Mouse (Mus musculus) stomach, embryonic 15.5 days (tissue): ENCODE results near the gene Smim12. TPM values are rescaled to one million over a fixed set of nuclear protein-coding genes. Genes with fewer than 3 reads are reported as not detected.

ENCODE experiments used
- ATAC-seq: fragments of 200-750 bp; cut with Nextera tagmentation; 2 replicates; pipeline ENCODE4 v1.8.0; 2017; ENCODE audit warnings: low read depth, moderate number of reproducible peaks, moderate TSS enrichment; ENCODE audit not compliant: insufficient read depth, low FRiP score
- H3K27ac ChIP-seq: fragments of 300-500 bp; sonication (generic); 2 replicates; pipeline ENCODE4 v1.5.1; 2015; ENCODE audit warnings: mild to moderate bottlenecking, inconsistent platforms
- H3K27me3 ChIP-seq: fragments of 300-500 bp; sonication (generic); replicated peaks from 2 replicates; pipeline ENCODE4 v1.6.1; 2015; ENCODE audit warnings: inconsistent platforms
- H3K36me3 ChIP-seq: fragments of 300-500 bp; sonication (generic); 2 replicates; pipeline ENCODE4 v1.6.1; 2015; ENCODE audit warnings: inconsistent platforms
- H3K4me1 ChIP-seq: fragments of 300-500 bp; sonication (generic); 2 replicates; pipeline ENCODE4 v1.6.1; 2015; ENCODE audit warnings: inconsistent platforms
- H3K4me2 ChIP-seq: fragments of 300-500 bp; sonication (generic); 2 replicates; pipeline ENCODE4 v1.6.1; 2015; ENCODE audit warnings: mild to moderate bottlenecking, inconsistent platforms
- H3K4me3 ChIP-seq: fragments of 300-500 bp; sonication (generic); replicated peaks from 2 replicates; pipeline ENCODE4 v1.5.1; 2015; ENCODE audit warnings: inconsistent platforms
- H3K9ac ChIP-seq: fragments of 300-500 bp; sonication (generic); 2 replicates; pipeline ENCODE4 v1.6.1; 2015; ENCODE audit warnings: inconsistent platforms
- H3K9me3 ChIP-seq: fragments of 300-500 bp; sonication (generic); 2 replicates; pipeline ENCODE4 v1.6.1; 2016; ENCODE audit warnings: inconsistent platforms
- whole genome bisulfite sequencing: fragments of 180-500 bp; shearing (Covaris S2); methylation state at CpG from one replicate; pipeline ENCODE4 v1.1.7; 2015; 5-methylcytosine and 5-hydroxymethylcytosine counted together
- polyA plus RNA-seq: library from polyadenylated mRNA; unstranded; fragments of >200 nt; fragmentation: Nextera tagmentation; extraction: Ambion mirVana; gene quantifications from 2 replicates; pipeline ENCODE4 v1.2.1, GENCODE M21; 2015

Smim12 gene
- polyA plus RNA-seq, 1 experiment from 2014 or later = 52.6 TPM

DNA sequence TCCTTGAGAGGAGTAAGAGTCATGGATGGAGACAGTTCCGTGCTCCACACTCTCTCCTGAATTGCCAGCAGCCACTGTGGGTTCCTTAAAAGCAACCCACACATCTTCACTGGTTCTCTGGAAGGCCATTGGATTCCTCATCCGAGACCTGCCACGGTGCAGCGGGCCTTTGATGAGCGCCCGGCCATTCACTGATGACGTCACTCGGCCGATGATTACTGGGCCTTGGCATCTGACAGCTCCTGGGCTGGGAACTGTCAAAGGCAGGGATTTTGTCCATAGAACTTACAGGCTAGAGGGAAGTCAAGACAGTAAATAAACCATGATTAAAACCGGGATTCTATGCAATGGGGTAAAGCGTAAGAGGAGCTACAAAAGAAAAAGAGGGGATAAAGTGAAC lies 26.5 kb upstream of the Smim12 start:
- Histone ChIP-seq H3K9me3 (no peaks in the 10 kb centered on the region), H3K4me1 (no peaks in the 10 kb centered on the region), H3K27ac (no peak overlapping the region), H3K27me3 (peaks cover 19% of the 10 kb centered on the region), H3K4me2 (no peak overlapping the region), H3K4me3 (no peak overlapping the region), H3K36me3 (no peaks in the 10 kb centered on the region), H3K9ac (no peak overlapping the region)
- ATAC-seq = no peak
- WGBS = 67% methylated on average over 11 of the region's 11 CpGs

- ATAC-seq = no peak
- Histone ChIP-seq H3K4me3 (no peak overlapping the region), H3K4me1 (0 out of 2 replicates have a peak, but pooled peaks cover 2% of the 10 kb centered on the region), H3K36me3 (no peaks in the 10 kb centered on the region), H3K9ac (no peak overlapping the region), H3K27ac (no peak overlapping the region), H3K9me3 (no peaks in the 10 kb centered on the region), H3K4me2 (no peak overlapping the region), H3K27me3 (peaks cover 25% of the 10 kb centered on the region)
- WGBS = 22% methylated on average over 10 of the region's 10 CpGs
These were observed 20.3 kb upstream of the Smim12 start for GRCm38 (mm10) chr4:127223291-127223690.

GRCm38 (mm10) chr4:127223755-127224154 lies 19.8 kb upstream of the Smim12 start:
- Histone ChIP-seq H3K9ac (no peak overlapping the region), H3K9me3 (no peaks in the 10 kb centered on the region), H3K4me1 (0 out of 2 replicates have a peak, but pooled peaks cover 2% of the 10 kb centered on the region), H3K4me3 (no peak overlapping the region), H3K36me3 (no peaks in the 10 kb centered on the region), H3K27me3 (peaks cover 25% of the 10 kb centered on the region), H3K4me2 (no peak overlapping the region), H3K27ac (no peak overlapping the region)
- no peak for ATAC-seq
- 58% methylated on average over 4 of the region's 4 CpGs for WGBS

DNA sequence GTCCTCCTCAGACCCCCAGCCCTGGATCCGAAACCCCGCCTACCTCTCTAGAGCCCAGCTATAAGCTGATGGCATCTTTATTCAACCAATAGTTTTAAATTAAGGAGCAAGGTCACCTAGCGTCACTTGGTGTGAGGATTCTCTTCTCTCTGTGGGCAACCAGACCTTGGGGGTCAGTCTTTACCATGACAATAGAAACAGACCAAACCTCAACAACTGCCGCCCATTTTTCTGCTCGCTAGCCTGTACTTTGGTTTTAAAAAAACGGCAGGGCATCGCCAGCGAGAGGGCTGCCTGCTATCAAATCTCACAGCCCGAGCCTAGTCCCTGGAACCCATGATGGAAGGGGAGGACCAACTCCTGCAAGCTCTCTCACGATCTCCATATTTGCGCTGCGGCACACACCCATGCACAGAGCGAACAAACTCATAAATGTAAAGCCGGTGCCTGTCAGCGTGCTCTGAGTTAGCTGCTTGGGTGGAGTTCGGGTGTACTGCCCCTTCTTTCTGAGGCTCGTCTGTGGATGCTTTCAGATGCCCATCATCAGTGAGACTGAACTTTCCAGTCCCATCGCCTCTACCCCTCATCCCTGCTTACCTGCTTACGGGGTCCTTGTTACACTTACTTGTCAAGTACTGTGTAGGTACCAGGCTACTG lies 19.0 kb upstream of the Smim12 start:
- H3K36me3 ChIP-seq = no peaks in the 10 kb centered on the region
- H3K9me3 ChIP-seq = no peaks in the 10 kb centered on the region
- no peak overlapping the region for H3K4me3 ChIP-seq
- no peak overlapping the region for H3K9ac ChIP-seq
- 0 out of 2 replicates have a peak, but pooled peaks cover 2% of the 10 kb centered on the region for H3K4me1 ChIP-seq
- no peak overlapping the region for H3K27ac ChIP-seq
- 22% methylated on average over 19 of the region's 19 CpGs for WGBS
- H3K4me2 ChIP-seq = no peak overlapping the region
- H3K27me3 ChIP-seq = peaks cover 29% of the 10 kb centered on the region
- ATAC-seq = no peak

GRCm38 (mm10) chr4:127226067-127226466 lies 17.5 kb upstream of the Smim12 start:
- H3K27ac ChIP-seq = no peak overlapping the region
- H3K4me3 ChIP-seq = no peak overlapping the region
- H3K9me3 ChIP-seq = no peaks in the 10 kb centered on the region
- H3K27me3 ChIP-seq = peaks cover 30% of the 10 kb centered on the region
- WGBS = 57% methylated on average over 4 of the region's 4 CpGs
- 0 out of 2 replicates have a peak, but pooled peaks cover 2% of the 10 kb centered on the region for H3K4me1 ChIP-seq
- no peak overlapping the region for H3K9ac ChIP-seq
- H3K36me3 ChIP-seq = no peaks in the 10 kb centered on the region
- H3K4me2 ChIP-seq = no peak overlapping the region
- no peak for ATAC-seq

DNA sequence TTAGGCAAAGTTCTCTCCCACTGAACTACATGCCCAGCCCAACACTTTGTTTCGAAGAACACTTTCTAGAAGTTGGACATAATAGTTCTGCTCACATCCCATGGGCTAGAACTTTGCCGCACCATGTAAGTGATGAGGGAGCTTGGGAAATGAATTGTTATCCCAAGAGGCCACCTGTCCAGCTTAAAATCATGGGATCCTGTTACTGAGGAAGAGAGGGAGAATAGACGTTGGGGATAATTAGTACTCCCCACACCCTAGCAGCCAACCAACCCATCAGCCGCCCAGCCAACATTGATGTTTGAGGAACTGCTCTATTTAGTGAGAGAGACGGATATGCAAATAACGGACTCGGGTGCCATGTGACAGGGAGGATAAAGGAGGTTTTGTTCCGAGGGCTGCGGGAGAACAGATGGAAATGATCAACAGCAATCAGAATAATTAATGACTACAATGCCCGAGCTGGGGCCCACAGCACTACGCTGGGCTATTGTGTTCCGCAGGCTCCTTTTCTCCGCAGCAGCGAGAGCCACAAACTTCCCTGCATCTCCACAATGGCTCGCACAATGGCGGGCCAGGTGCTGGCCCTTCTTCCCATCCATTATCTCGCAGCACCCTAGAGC lies 16.4 kb upstream of the Smim12 start:
- H3K36me3 ChIP-seq = no peaks in the 10 kb centered on the region
- no peak overlapping the region for H3K4me2 ChIP-seq
- no peak overlapping the region for H3K4me3 ChIP-seq
- H3K4me1 ChIP-seq = 0 out of 2 replicates have a peak, but pooled peaks cover 2% of the 10 kb centered on the region
- H3K9me3 ChIP-seq = no peaks in the 10 kb centered on the region
- H3K9ac ChIP-seq = no peak overlapping the region
- WGBS = 21% methylated on average over 17 of the region's 17 CpGs
- no peak overlapping the region for H3K27ac ChIP-seq
- peaks cover 30% of the 10 kb centered on the region for H3K27me3 ChIP-seq
- ATAC-seq = no peak

DNA sequence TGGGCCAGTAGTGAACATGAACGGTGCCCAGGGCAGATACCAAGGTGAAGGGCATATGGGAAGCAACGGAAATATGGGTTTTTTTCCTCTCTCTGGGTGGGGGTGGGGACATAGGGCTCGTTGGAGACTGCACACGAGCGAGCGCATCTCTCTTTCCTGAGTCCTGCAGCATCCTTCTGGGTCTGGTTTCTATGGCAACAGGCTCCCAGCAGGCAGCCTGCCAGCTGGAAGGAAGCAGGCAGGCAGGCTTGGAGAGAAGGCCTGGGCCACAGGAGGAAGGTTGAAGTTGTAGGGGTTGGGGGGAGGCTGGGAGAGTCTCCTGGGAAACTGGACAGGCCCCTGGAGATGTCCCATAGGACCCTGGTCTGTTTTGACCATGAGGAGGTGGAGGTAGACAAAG lies 11.6 kb upstream of the Smim12 start:
- no peak overlapping the region for H3K27ac ChIP-seq
- peaks cover 23% of the 10 kb centered on the region for H3K27me3 ChIP-seq
- peaks cover 12% of the 10 kb centered on the region for H3K4me1 ChIP-seq
- no peak overlapping the region for H3K9ac ChIP-seq
- H3K9me3 ChIP-seq = no peaks in the 10 kb centered on the region
- ATAC-seq = no peak
- no peak overlapping the region for H3K4me3 ChIP-seq
- H3K36me3 ChIP-seq = no peaks in the 10 kb centered on the region
- WGBS = 52% methylated on average over 6 of the region's 6 CpGs
- no peak overlapping the region for H3K4me2 ChIP-seq

GRCm38 (mm10) chr4:127232551-127232950 lies 11.0 kb upstream of the Smim12 start:
- H3K4me2 ChIP-seq = no peak overlapping the region
- peaks cover 26% of the 10 kb centered on the region for H3K27me3 ChIP-seq
- 66% methylated on average over 5 of the region's 5 CpGs for WGBS
- H3K9me3 ChIP-seq = no peaks in the 10 kb centered on the region
- no peak for ATAC-seq
- H3K4me1 ChIP-seq = peaks cover 10% of the 10 kb centered on the region
- no peak overlapping the region for H3K9ac ChIP-seq
- H3K27ac ChIP-seq = no peak overlapping the region
- no peak overlapping the region for H3K4me3 ChIP-seq
- H3K36me3 ChIP-seq = no peaks in the 10 kb centered on the region

- WGBS = 79% methylated on average over 40 of the region's 40 CpGs
- Histone ChIP-seq H3K4me1 (peaks cover 10% of the 10 kb centered on the region), H3K27ac (no peak overlapping the region), H3K4me2 (no peak overlapping the region), H3K36me3 (no peaks in the 10 kb centered on the region), H3K9ac (no peak overlapping the region), H3K4me3 (no peak overlapping the region), H3K9me3 (no peaks in the 10 kb centered on the region), H3K27me3 (peaks cover 29% of the 10 kb centered on the region)
- no peak for ATAC-seq
These were observed 10.0 kb upstream of the Smim12 start for GRCm38 (mm10) chr4:127233416-127234125.

GRCm38 (mm10) chr4:127235742-127236487 lies 7.7 kb upstream of the Smim12 start:
- H3K27me3 ChIP-seq = peaks cover 24% of the 10 kb centered on the region
- peak overlapping the region; percentile 54 for H3K4me3 ChIP-seq
- no peak overlapping the region for H3K27ac ChIP-seq
- H3K9ac ChIP-seq = peak overlapping the region; percentile 26; the same call in 1 of the 2 replicates
- peak; percentile 70 for ATAC-seq
- peaks cover 10% of the 10 kb centered on the region for H3K4me1 ChIP-seq
- no peaks in the 10 kb centered on the region for H3K36me3 ChIP-seq
- peak overlapping the region; percentile 99 for H3K4me2 ChIP-seq
- under 1% methylated on average over 67 of the region's 67 CpGs for WGBS
- H3K9me3 ChIP-seq = no peaks in the 10 kb centered on the region

DNA sequence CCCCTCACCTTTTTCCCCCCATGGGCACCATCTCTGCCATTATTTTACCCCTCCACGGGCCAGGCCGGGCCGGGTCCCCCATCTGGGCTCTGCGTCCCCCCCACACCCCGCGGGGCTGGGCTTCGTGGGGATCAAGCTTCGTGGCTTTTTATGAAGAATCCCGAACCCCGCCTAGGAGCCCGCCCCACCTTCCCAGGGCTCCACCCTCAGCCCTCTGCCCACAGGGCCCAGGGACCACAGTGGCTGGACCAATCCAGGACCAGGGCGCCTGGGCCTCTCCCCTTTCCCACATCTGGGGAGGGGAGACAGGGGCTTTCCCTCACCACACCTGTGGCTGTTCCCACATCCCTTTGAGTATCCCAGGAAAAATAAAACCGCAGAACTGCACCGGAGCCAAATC lies 7.0 kb upstream of the Smim12 start:
- ATAC-seq = 0 out of 2 replicates have a peak, but pooled peaks have one; percentile 40
- 2% methylated on average over 14 of the region's 14 CpGs for WGBS
- H3K27ac ChIP-seq = no peak overlapping the region
- H3K9ac ChIP-seq = peak overlapping the region; percentile 26; the same call in 1 of the 2 replicates
- H3K27me3 ChIP-seq = peaks cover 24% of the 10 kb centered on the region
- peak overlapping the region; percentile 54 for H3K4me3 ChIP-seq
- peak overlapping the region; percentile 99 for H3K4me2 ChIP-seq
- H3K36me3 ChIP-seq = no peaks in the 10 kb centered on the region
- H3K9me3 ChIP-seq = no peaks in the 10 kb centered on the region
- H3K4me1 ChIP-seq = peaks cover 10% of the 10 kb centered on the region
